ENCODE assay signal across 27 mouse cellular contexts in the genomic region with DNA sequence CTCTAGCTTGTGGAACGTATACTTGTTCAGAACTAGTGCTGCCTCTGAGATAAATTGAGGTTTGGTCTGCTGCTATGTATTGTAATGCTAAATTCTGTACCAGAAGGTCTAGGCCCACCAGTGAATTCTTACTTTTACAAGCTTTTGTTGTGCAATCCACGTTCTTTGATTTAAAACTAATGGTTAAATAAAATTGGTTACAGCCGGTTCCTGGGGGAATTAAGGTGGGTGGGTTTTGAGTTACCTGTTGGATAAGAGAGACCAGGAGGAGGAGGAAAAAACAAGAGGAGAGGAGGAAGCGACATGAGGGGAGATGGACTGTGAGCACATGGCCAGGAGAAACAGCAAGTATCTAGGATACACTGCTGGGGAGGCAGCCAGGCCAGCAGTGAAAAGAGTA. TPM values are rescaled to one million over a fixed set of nuclear protein-coding genes. Genes with fewer than 3 reads are reported as not detected.
DNase-seq lines count a peak whose midpoint lies in the region; ATAC-seq lines count a peak whose summit lies in the region.
"Had no signal": no experiment of that assay in that cellular context is flagged by ENCODE, and none has a peak within 500 bp of the region (broad histone marks: within the 10 kb centered on the region; RNA-seq: fewer than 3 reads in every experiment).

No protein-coding gene starts in this region.

- no peak overlapping the region for H3K4me3 ChIP-seq in midbrain, embryonic 10.5 days
- no peak overlapping the region for H3K4me3 ChIP-seq in midbrain, embryonic 16.5 days (ENCODE audit: low read depth, low read length)
- H3K4me3 ChIP-seq: embryonic facial prominence, embryonic 13.5 days; embryonic facial prominence, embryonic 15.5 days; erythroblast, embryonic 14.5 days; forebrain, embryonic 10.5 days; forebrain, embryonic 12.5 days had no signal

- H3K27ac ChIP-seq in midbrain, embryonic 10.5 days (replicated peaks) = peak overlapping the region; percentile 38; the same call in 1 of the 2 replicates
- no peak overlapping the region for H3K27ac ChIP-seq in midbrain, embryonic 16.5 days (ENCODE audit: low read length)
- H3K27ac ChIP-seq: embryonic facial prominence, embryonic 13.5 days; embryonic facial prominence, embryonic 15.5 days; forebrain, embryonic 10.5 days; forebrain, embryonic 12.5 days had no signal

- WGBS in midbrain, embryonic 10.5 days = 84% methylated on average over 4 of the region's 4 CpGs
- WGBS in midbrain, embryonic 16.5 days = 79% methylated on average over 4 of the region's 4 CpGs

- H3K27me3 ChIP-seq in midbrain, embryonic 10.5 days (ENCODE audit: low read depth, poor library complexity, severe bottlenecking) = no peaks in the 10 kb centered on the region
- no peaks in the 10 kb centered on the region for H3K27me3 ChIP-seq in midbrain, embryonic 16.5 days (ENCODE audit: control insufficient read depth, insufficient read depth, low read depth, low read length)
- H3K27me3 ChIP-seq: embryonic facial prominence, embryonic 13.5 days; embryonic facial prominence, embryonic 15.5 days; forebrain, embryonic 12.5 days; Patski had no signal

- H3K4me2 ChIP-seq in midbrain, embryonic 16.5 days (ENCODE audit: low read length) = no peak overlapping the region
- H3K4me2 ChIP-seq: embryonic facial prominence, embryonic 13.5 days; embryonic facial prominence, embryonic 15.5 days; forebrain, embryonic 12.5 days had no signal

- no peak for DNase-seq in midbrain, embryonic 10.5 days (ENCODE audit: low spot score)
- DNase-seq in ES-CJ7 (ENCODE audit: low read depth, low spot score) = peak; percentile 86
- DNase-seq in R1 (ENCODE audit: low read depth, low spot score) = peak; percentile 66
- no peak for DNase-seq in right cerebral cortex, postnatal 14 days
- DNase-seq in right cerebral cortex, postnatal 25 days = no peak
- no peak for DNase-seq in adrenal gland, adult 8-10 months
- DNase-seq: adrenal gland, postnatal 10 days; adrenal gland, postnatal 25 days; cerebellum, adult 11 months; cerebellum, adult 18-20 months; cerebellum, adult 8-10 months; cerebellum, adult 9-11 months; cerebellum, postnatal 14 days; cerebellum, postnatal 36 days; embryo, embryonic 11 days had no signal

- H3K4me1 ChIP-seq in midbrain, embryonic 10.5 days = peaks cover 19% of the 10 kb centered on the region
- H3K4me1 ChIP-seq in midbrain, embryonic 16.5 days (ENCODE audit: control insufficient read depth, insufficient read depth, low read length) = no peaks in the 10 kb centered on the region
- H3K4me1 ChIP-seq: embryonic facial prominence, embryonic 15.5 days; forebrain, embryonic 12.5 days had no signal

- peaks cover 28% of the 10 kb centered on the region for H3K36me3 ChIP-seq in midbrain, embryonic 10.5 days
- H3K36me3 ChIP-seq in midbrain, embryonic 16.5 days (ENCODE audit: control insufficient read depth, insufficient read depth, low read length) = peaks cover 9% of the 10 kb centered on the region; the same call in 1 of the 2 replicates

- no peak for ATAC-seq in midbrain, embryonic 16.5 days
- ATAC-seq: activated CD4-positive, CD25-positive, alpha-beta regulatory T cell, adult 4 months; forebrain, embryonic 14.5 days; forebrain, embryonic 16.5 days; Patski had no signal

- H3K9ac ChIP-seq in midbrain, embryonic 16.5 days (ENCODE audit: low read depth, low read length) = no peak overlapping the region
- H3K9ac ChIP-seq: embryonic facial prominence, embryonic 13.5 days; embryonic facial prominence, embryonic 15.5 days; forebrain, embryonic 12.5 days had no signal

- no peaks in the 10 kb centered on the region for H3K9me3 ChIP-seq in midbrain, embryonic 10.5 days (replicated peaks)
- no peaks in the 10 kb centered on the region for H3K9me3 ChIP-seq in midbrain, embryonic 16.5 days (replicated peaks; ENCODE audit: control insufficient read depth, low read length, poor library complexity, severe bottlenecking)
- H3K9me3 ChIP-seq: embryonic facial prominence, embryonic 13.5 days; embryonic facial prominence, embryonic 15.5 days; forebrain, embryonic 10.5 days; forebrain, embryonic 12.5 days; G1E had no signal

RNA-seq across cellular contexts. Expression of a gene that starts 30.3 kb away (rescaled TPM):
- polyA plus RNA-seq in midbrain, embryonic 10.5 days (2016; fragmentation: Nextera tagmentation; extraction: Ambion mirVana) = 0.40 and 1.1 TPM in 2 replicates
- polyA plus RNA-seq in midbrain, embryonic 16.5 days (2015; fragmentation: Nextera tagmentation; extraction: Ambion mirVana) = 2.4 and 2.9 TPM in 2 replicates
- total RNA-seq in adrenal gland, adult 8-10 months (2022) = 1 to 10 TPM in 1 of 4 experiments, under 1 TPM in 3; 0.37 to 1.4 (median 0.79) TPM
- total RNA-seq: common myeloid progenitor, adult 5-6 weeks had no signal
- polyA plus RNA-seq: G1E had no signal

Comparison
In these comparisons a context has a peak if more than half of its experiments do, and no peak if none do; other contexts are left out.
1. DNase-seq: peak in ES-CJ7 (single experiment) and R1 (single experiment); none in midbrain, embryonic 10.5 days (single experiment), right cerebral cortex, postnatal 14 days (single experiment), right cerebral cortex, postnatal 25 days (single experiment) and adrenal gland, adult 8-10 months (single experiment).